Mouse (Mus musculus): ENCODE results near the gene Armcx2. TPM values are rescaled to one million over a fixed set of nuclear protein-coding genes. Genes with fewer than 3 reads are reported as not detected.
"Not testable (repeated sequence)": the region's sequence is repeated elsewhere in the genome, so short reads cannot be mapped to it uniquely, and the experiment has no call there.

The Armcx2 gene
- 12.5 and 13.3 TPM in 2 replicates for polyA plus RNA-seq (2015; fragmentation: Nextera tagmentation; extraction: Ambion mirVana)

GRCm38 (mm10) chrX:134808755-134809224 is at the start of gene Armcx2:
TSS of gene Armcx2 (minus strand) at chrX:134809221.
- 10% methylated on average over 16 of the region's 16 CpGs for WGBS

GRCm38 (mm10) chrX:134849662-134850061 is 40.6 kb upstream of the Armcx2 start:
- 74% methylated on average over 4 of the region's 4 CpGs for WGBS
- TF ChIP-seq CTCF (IDR thresholded peaks at IDR 0.05; ENCODE audit: low read depth) = no peak
- Histone ChIP-seq H3K4me2 (replicated peaks; ENCODE audit: low read depth) (no peak overlapping the region), H3K9ac (ENCODE audit: low read depth, low read length) (no peak overlapping the region), H3K9me3 (ENCODE audit: control insufficient read depth) (no peaks in the 10 kb centered on the region), H3K4me1 (replicated peaks; ENCODE audit: control insufficient read depth, insufficient read depth, low read length) (no peaks in the 10 kb centered on the region), H3K36me3 (ENCODE audit: control insufficient read depth, insufficient read depth) (no peaks in the 10 kb centered on the region), H3K27me3 (replicated peaks; ENCODE audit: control insufficient read depth, insufficient read depth, low read length) (no peaks in the 10 kb centered on the region), H3K4me3 (ENCODE audit: low read depth, low read length) (no peak overlapping the region), H3K27ac (ENCODE audit: low read depth, low read length) (no peak overlapping the region)
- no peak for ATAC-seq

More at GRCm38 (mm10) chrX:134808755-134809224, at the start of gene Armcx2:
- Histone ChIP-seq H3K4me2 (replicated peaks; ENCODE audit: low read depth) (peak within 1 kb of the TSS; percentile 61), H3K27me3 (replicated peaks; ENCODE audit: control insufficient read depth, insufficient read depth, low read length) (no peaks in the 10 kb centered on the region), H3K36me3 (ENCODE audit: control insufficient read depth, insufficient read depth) (no peaks in the 10 kb centered on the region), H3K4me1 (replicated peaks; ENCODE audit: control insufficient read depth, insufficient read depth, low read length) (no peaks in the 10 kb centered on the region), H3K9ac (ENCODE audit: low read depth, low read length) (0 out of 2 replicates have a peak within 1 kb of the TSS, but pooled peaks have one; percentile 26), H3K27ac (ENCODE audit: low read depth, low read length) (no peak within 1 kb of the TSS; the same call in 1 of the 2 replicates), H3K4me3 (ENCODE audit: low read depth, low read length) (peak within 1 kb of the TSS; percentile 43), H3K9me3 (ENCODE audit: control insufficient read depth) (no peaks in the 10 kb centered on the region)
- no peak for TF ChIP-seq CTCF (IDR thresholded peaks at IDR 0.05; ENCODE audit: low read depth)
- ATAC-seq = no peak

GRCm38 (mm10) chrX:134844424-134844823 is 35.4 kb upstream of the Armcx2 start:
- TF ChIP-seq CTCF (IDR thresholded peaks at IDR 0.05; ENCODE audit: low read depth) = no peak
- Histone ChIP-seq H3K36me3 (ENCODE audit: control insufficient read depth, insufficient read depth) (no peaks in the 10 kb centered on the region), H3K4me3 (ENCODE audit: low read depth, low read length) (no peak overlapping the region), H3K4me1 (replicated peaks; ENCODE audit: control insufficient read depth, insufficient read depth, low read length) (no peaks in the 10 kb centered on the region), H3K9ac (ENCODE audit: low read depth, low read length) (no peak overlapping the region), H3K27ac (ENCODE audit: low read depth, low read length) (no peak overlapping the region), H3K27me3 (replicated peaks; ENCODE audit: control insufficient read depth, insufficient read depth, low read length) (no peaks in the 10 kb centered on the region), H3K4me2 (replicated peaks; ENCODE audit: low read depth) (no peak overlapping the region), H3K9me3 (ENCODE audit: control insufficient read depth) (no peaks in the 10 kb centered on the region)
- WGBS = 49% methylated on average over 2 of the region's 2 CpGs
- ATAC-seq = no peak

- Histone ChIP-seq H3K4me3 (ENCODE audit: low read depth, low read length) (no peak overlapping the region), H3K27ac (ENCODE audit: low read depth, low read length) (no peak overlapping the region), H3K9ac (ENCODE audit: low read depth, low read length) (no peak overlapping the region), H3K36me3 (ENCODE audit: control insufficient read depth, insufficient read depth) (no peaks in the 10 kb centered on the region), H3K4me2 (replicated peaks; ENCODE audit: low read depth) (no peak overlapping the region), H3K27me3 (replicated peaks; ENCODE audit: control insufficient read depth, insufficient read depth, low read length) (no peaks in the 10 kb centered on the region), H3K9me3 (ENCODE audit: control insufficient read depth) (no peaks in the 10 kb centered on the region), H3K4me1 (replicated peaks; ENCODE audit: control insufficient read depth, insufficient read depth, low read length) (no peaks in the 10 kb centered on the region)
- peak; percentile 44; the same call in 1 of the 2 replicates for TF ChIP-seq CTCF (IDR thresholded peaks at IDR 0.05; ENCODE audit: low read depth)
- 58% methylated on average over 3 of the region's 3 CpGs for WGBS
- no peak for ATAC-seq
These were observed 21.5 kb upstream of the Armcx2 start for GRCm38 (mm10) chrX:134830508-134830907.

- Histone ChIP-seq H3K4me2 (replicated peaks; ENCODE audit: low read depth) (peak overlapping the region; percentile 61), H3K27me3 (replicated peaks; ENCODE audit: control insufficient read depth, insufficient read depth, low read length) (no peaks in the 10 kb centered on the region), H3K4me1 (replicated peaks; ENCODE audit: control insufficient read depth, insufficient read depth, low read length) (no peaks in the 10 kb centered on the region), H3K36me3 (ENCODE audit: control insufficient read depth, insufficient read depth) (no peaks in the 10 kb centered on the region), H3K27ac (ENCODE audit: low read depth, low read length) (no peak overlapping the region; the same call in 1 of the 2 replicates), H3K9me3 (ENCODE audit: control insufficient read depth) (no peaks in the 10 kb centered on the region), H3K9ac (ENCODE audit: low read depth, low read length) (0 out of 2 replicates have a peak overlapping the region, but pooled peaks have one; percentile 26), H3K4me3 (ENCODE audit: low read depth, low read length) (peak overlapping the region; percentile 43)
- ATAC-seq = no peak
- 20% methylated on average over 28 of the region's 28 CpGs for WGBS
- no peak; the same call in 1 of the 2 replicates for TF ChIP-seq CTCF (IDR thresholded peaks at IDR 0.05; ENCODE audit: low read depth)
These were observed 927 bp downstream of the Armcx2 start for GRCm38 (mm10) chrX:134807833-134808754.

GRCm38 (mm10) chrX:134787728-134788127 is 21.3 kb downstream of the Armcx2 start:
- TF ChIP-seq CTCF (IDR thresholded peaks at IDR 0.05; ENCODE audit: low read depth) = no peak
- H3K4me1 ChIP-seq (replicated peaks; ENCODE audit: control insufficient read depth, insufficient read depth, low read length) = no peaks in the 10 kb centered on the region
- H3K27ac ChIP-seq (ENCODE audit: low read depth, low read length) = no peak overlapping the region
- H3K9me3 ChIP-seq (ENCODE audit: control insufficient read depth) = no peaks in the 10 kb centered on the region
- no peak overlapping the region for H3K9ac ChIP-seq (ENCODE audit: low read depth, low read length)
- H3K4me3 ChIP-seq (ENCODE audit: low read depth, low read length) = no peak overlapping the region
- H3K4me2 ChIP-seq (replicated peaks; ENCODE audit: low read depth) = no peak overlapping the region
- H3K27me3 ChIP-seq (replicated peaks; ENCODE audit: control insufficient read depth, insufficient read depth, low read length) = no peaks in the 10 kb centered on the region
- no peaks in the 10 kb centered on the region for H3K36me3 ChIP-seq (ENCODE audit: control insufficient read depth, insufficient read depth)
- ATAC-seq = no peak
- 65% methylated on average over 4 of the region's 4 CpGs for WGBS

- not testable (repeated sequence) for H3K4me2 ChIP-seq (replicated peaks; ENCODE audit: low read depth); H3K27me3 ChIP-seq (replicated peaks; ENCODE audit: control insufficient read depth, insufficient read depth, low read length); H3K27ac ChIP-seq (ENCODE audit: low read depth, low read length); H3K4me3 ChIP-seq (ENCODE audit: low read depth, low read length); H3K36me3 ChIP-seq (ENCODE audit: control insufficient read depth, insufficient read depth); H3K9ac ChIP-seq (ENCODE audit: low read depth, low read length); H3K9me3 ChIP-seq (ENCODE audit: control insufficient read depth); ATAC-seq; H3K4me1 ChIP-seq (replicated peaks; ENCODE audit: control insufficient read depth, insufficient read depth, low read length)
- 33% methylated on average over 4 of the region's 4 CpGs for WGBS
These were observed 45.4 kb downstream of the Armcx2 start for GRCm38 (mm10) chrX:134763428-134764198.
